Mouse (Mus musculus) embryonic fibroblast, embryonic 13.5 days (primary cell): ENCODE data around the gene Gipr. TPM values are rescaled to one million over a fixed set of nuclear protein-coding genes. Genes with fewer than 3 reads are reported as not detected.

Experiments
- H3K27ac ChIP-seq: 2 replicates; pipeline ENCODE4 v1.5.1; 2012; ENCODE audit warnings: low read length, control low read depth, inconsistent platforms; ENCODE audit not compliant: insufficient read depth
- H3K4me1 ChIP-seq: 2 replicates; pipeline ENCODE4 v1.6.1; 2011; ENCODE audit warnings: low read length; ENCODE audit not compliant: control insufficient read depth, insufficient read depth
- H3K4me3 ChIP-seq: 2 replicates; pipeline ENCODE4 v1.5.1; 2011; ENCODE audit warnings: mild to moderate bottlenecking, control low read depth, low read length; ENCODE audit not compliant: insufficient read depth
- CTCF ChIP-seq: IDR thresholded peaks from 2 replicates; pipeline ENCODE4 v1.5.1; 2011; ENCODE audit warnings: mild to moderate bottlenecking, control low read depth, low read length, moderate library complexity, borderline replicate concordance; ENCODE audit not compliant: insufficient read depth
- POLR2A ChIP-seq: IDR thresholded peaks from 2 replicates; pipeline ENCODE4 v1.6.1; 2011; ENCODE audit warnings: low read depth, mild to moderate bottlenecking, control low read depth, low read length, moderate library complexity
- polyA plus RNA-seq: library from polyadenylated mRNA; stranded (reverse); fragments of >200 nt; gene quantifications from 2 replicates; pipeline ENCODE4 v1.2.4, GENCODE M21; 2011; ENCODE audit warnings: low read depth; ENCODE audit not compliant: missing spikeins, insufficient read length

The Gipr gene
- polyA plus RNA-seq, 1 experiment: not detected

- H3K4me3 ChIP-seq: no peak overlapping the region
- TF ChIP-seq POLR2A: no peak
- no peak for TF ChIP-seq CTCF
- H3K27ac ChIP-seq: no peak overlapping the region
- H3K4me1 ChIP-seq: no peaks in the 10 kb centered on the region
Observed at GRCm38 (mm10) chr7:19136673-19137334, 29.1 kb downstream of the Gipr start.

DNA sequence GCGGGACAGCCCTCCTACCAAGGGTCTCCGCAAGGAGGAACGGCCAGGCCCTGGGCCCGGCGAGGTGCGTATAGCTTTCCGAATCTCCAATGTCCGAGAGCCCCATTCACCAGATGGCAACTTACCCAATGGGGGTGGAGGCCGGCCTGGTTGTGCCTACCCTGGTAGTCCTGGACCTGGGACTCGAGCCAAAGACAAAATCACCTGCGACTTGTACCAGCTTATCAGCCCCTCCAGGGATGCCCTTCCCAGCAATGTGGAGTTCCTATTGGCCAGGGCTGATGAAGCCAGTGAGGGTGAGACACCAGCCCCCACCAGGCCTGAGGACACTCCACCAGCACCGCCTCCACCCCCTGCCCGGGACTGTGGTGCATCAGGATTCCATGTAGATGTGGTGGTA is 29.8 kb downstream of the Gipr start:
- Histone ChIP-seq H3K27ac (no peak overlapping the region), H3K4me3 (no peak overlapping the region), H3K4me1 (no peaks in the 10 kb centered on the region)
- TF ChIP-seq CTCF (no peak), POLR2A (no peak)

DNA sequence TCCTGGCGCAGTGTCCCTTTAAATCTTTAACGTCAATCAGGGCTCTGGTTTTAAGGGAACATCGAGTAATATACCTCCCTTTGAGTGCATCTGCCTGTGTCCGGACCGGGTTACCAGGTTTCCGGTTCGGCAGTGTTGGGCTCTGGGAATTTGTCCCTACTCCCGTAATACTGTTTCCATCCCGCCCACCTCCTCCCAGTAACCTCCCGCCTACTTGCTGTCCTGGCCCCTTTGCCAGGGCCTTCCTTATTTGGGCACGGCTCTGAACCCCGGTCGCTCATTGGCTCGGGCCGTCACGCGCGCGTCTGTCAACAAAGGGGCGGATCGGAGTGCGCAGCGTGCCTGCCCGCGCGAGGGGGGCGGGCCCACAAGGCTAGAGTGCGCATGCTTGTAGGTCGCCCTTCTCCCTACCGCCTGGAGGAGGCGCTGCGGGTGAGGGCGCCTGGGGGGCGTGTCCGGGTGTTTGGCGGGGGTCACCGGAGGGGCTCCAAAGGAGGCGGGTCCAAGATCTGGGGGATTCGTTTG is 34.5 kb downstream of the Gipr start:
- peak; percentile 72 for TF ChIP-seq CTCF
- TF ChIP-seq POLR2A: no peak
- peaks cover 3% of the 10 kb centered on the region; the same call in 1 of the 2 replicates for H3K4me1 ChIP-seq
- H3K27ac ChIP-seq: peak overlapping the region; percentile 82
- peak overlapping the region; percentile 31 for H3K4me3 ChIP-seq

DNA sequence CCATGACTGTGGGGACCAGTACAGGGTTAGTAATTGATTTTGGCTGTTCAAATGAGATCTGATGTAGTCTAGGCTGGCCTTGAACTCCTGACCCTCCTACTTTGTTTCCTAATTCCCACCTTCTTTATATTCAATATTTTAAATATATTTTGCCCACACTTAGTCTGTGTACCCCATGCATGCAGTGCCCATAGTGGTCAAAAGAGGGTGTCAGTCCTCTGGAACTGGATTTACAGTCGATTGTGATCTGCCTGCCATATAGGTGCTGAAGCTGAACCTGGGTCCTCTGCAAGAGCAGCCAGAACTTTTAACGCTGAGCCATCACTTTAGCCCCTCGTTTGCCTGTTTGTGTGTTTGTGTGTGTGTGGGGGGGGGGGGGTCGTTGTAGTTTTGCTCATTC is 35.3 kb downstream of the Gipr start:
- TF ChIP-seq POLR2A (no peak), CTCF (no peak)
- Histone ChIP-seq H3K4me3 (peak overlapping the region; percentile 30; the same call in 1 of the 2 replicates), H3K4me1 (peaks cover 3% of the 10 kb centered on the region; the same call in 1 of the 2 replicates), H3K27ac (peak overlapping the region; percentile 82)

GRCm38 (mm10) chr7:19129396-19129795 is 36.5 kb downstream of the Gipr start:
- no peak overlapping the region for H3K27ac ChIP-seq
- peaks cover 3% of the 10 kb centered on the region; the same call in 1 of the 2 replicates for H3K4me1 ChIP-seq
- no peak overlapping the region for H3K4me3 ChIP-seq
- no peak for TF ChIP-seq CTCF
- TF ChIP-seq POLR2A: no peak

GRCm38 (mm10) chr7:19127744-19128143 is 38.2 kb downstream of the Gipr start:
- Histone ChIP-seq H3K27ac (no peak overlapping the region), H3K4me3 (no peak overlapping the region), H3K4me1 (peaks cover 3% of the 10 kb centered on the region; the same call in 1 of the 2 replicates)
- TF ChIP-seq POLR2A (no peak), CTCF (no peak)

- no peaks in the 10 kb centered on the region; the same call in 1 of the 2 replicates for H3K4me1 ChIP-seq
- TF ChIP-seq CTCF (no peak), POLR2A (no peak)
- H3K4me3 ChIP-seq: no peak overlapping the region
- H3K27ac ChIP-seq: no peak overlapping the region
Observed at GRCm38 (mm10) chr7:19124713-19125112, 41.2 kb downstream of the Gipr start.

GRCm38 (mm10) chr7:19121686-19122085 is 44.2 kb downstream of the Gipr start:
- Histone ChIP-seq H3K4me1 (no peaks in the 10 kb centered on the region; the same call in 1 of the 2 replicates), H3K4me3 (no peak overlapping the region), H3K27ac (no peak overlapping the region)
- TF ChIP-seq CTCF (no peak), POLR2A (no peak)

GRCm38 (mm10) chr7:19119631-19120429 is 46.1 kb downstream of the Gipr start, which contains the start of gene Fbxo46:
Gene Fbxo46 (plus strand): TSS chr7:19119859.
- Histone ChIP-seq H3K4me1 (no peaks in the 10 kb centered on the region; the same call in 1 of the 2 replicates), H3K27ac (no peak within 1 kb of the TSS), H3K4me3 (peak within 1 kb of the TSS; percentile 97)
- TF ChIP-seq POLR2A: peak; percentile 86
- no peak for TF ChIP-seq CTCF
